Mouse (Mus musculus) frontal cortex, postnatal 25 days (tissue): Measurements from ENCODE around the gene Rrp7a.

ENCODE experiments used
- DNase-seq, 2 experiments: peaks; one replicate each; pipeline ENCODE4 v3.0.0; 2022; ENCODE audit warnings: low spot score in 2 of 2

Gene Rrp7a

GRCm38 (mm10) chr15:83122566-83123145 lies at the start of gene Rrp7a:
Gene Rrp7a (minus strand): TSS chr15:83122801.
- peak; percentile 84 to 89 for DNase-seq

GRCm38 (mm10) chr15:83171712-83172481 lies 49.3 kb upstream of the Rrp7a start:
- peak; percentile 89 to 92 for DNase-seq

GRCm38 (mm10) chr15:83170956-83171659 lies 48.5 kb upstream of the Rrp7a start:
- no peak for DNase-seq

- DNase-seq = no peak
These were observed 47.4 kb upstream of the Rrp7a start for GRCm38 (mm10) chr15:83169772-83170722.

- no peak for DNase-seq
These were observed 46.5 kb upstream of the Rrp7a start for GRCm38 (mm10) chr15:83168875-83169771.

GRCm38 (mm10) chr15:83168311-83168710 lies 45.7 kb upstream of the Rrp7a start:
- no peak for DNase-seq

GRCm38 (mm10) chr15:83167550-83168065 lies 45.0 kb upstream of the Rrp7a start:
- no peak for DNase-seq

- DNase-seq = no peak
These were observed 44.5 kb upstream of the Rrp7a start for GRCm38 (mm10) chr15:83167126-83167525.

GRCm38 (mm10) chr15:83166642-83167041 lies 44.0 kb upstream of the Rrp7a start:
- DNase-seq = no peak

GRCm38 (mm10) chr15:83165526-83166315 lies 43.1 kb upstream of the Rrp7a start:
- DNase-seq = no peak

GRCm38 (mm10) chr15:83164971-83165471 lies 42.4 kb upstream of the Rrp7a start:
- DNase-seq = no peak

GRCm38 (mm10) chr15:83162818-83163485 lies 40.4 kb upstream of the Rrp7a start:
- DNase-seq = no peak

- no peak for DNase-seq
These were observed 39.4 kb upstream of the Rrp7a start for GRCm38 (mm10) chr15:83162001-83162400.

GRCm38 (mm10) chr15:83161062-83161748 lies 38.6 kb upstream of the Rrp7a start:
- no peak for DNase-seq

- no peak for DNase-seq
These were observed 38.0 kb upstream of the Rrp7a start for GRCm38 (mm10) chr15:83160561-83160960.

- no peak for DNase-seq
These were observed 37.2 kb upstream of the Rrp7a start for GRCm38 (mm10) chr15:83159823-83160222.

GRCm38 (mm10) chr15:83158587-83159160 lies 36.1 kb upstream of the Rrp7a start:
- DNase-seq = no peak

GRCm38 (mm10) chr15:83157667-83158064 lies 35.1 kb upstream of the Rrp7a start:
- DNase-seq = no peak
